Mouse (Mus musculus) G1E (cell line): ENCODE measurements around the gene Prtn3.

Experiments
- CTCF ChIP-seq: IDR thresholded peaks from 2 replicates; pipeline ENCODE4 v1.5.1; 2012; ENCODE audit warnings: low read depth, low read length, inconsistent platforms, mixed read lengths
- POLR2AphosphoS5 ChIP-seq: IDR thresholded peaks from 2 replicates; pipeline ENCODE4 v1.6.1; 2012; ENCODE audit warnings: low read depth, low read length, inconsistent platforms; ENCODE audit not compliant: insufficient replicate concordance
- TAL1 ChIP-seq: conservative IDR thresholded peaks from 2 replicates; pipeline ENCODE4 v1.6.1; 2012; ENCODE audit warnings: low read depth, low read length, inconsistent platforms, mixed read lengths

DNA sequence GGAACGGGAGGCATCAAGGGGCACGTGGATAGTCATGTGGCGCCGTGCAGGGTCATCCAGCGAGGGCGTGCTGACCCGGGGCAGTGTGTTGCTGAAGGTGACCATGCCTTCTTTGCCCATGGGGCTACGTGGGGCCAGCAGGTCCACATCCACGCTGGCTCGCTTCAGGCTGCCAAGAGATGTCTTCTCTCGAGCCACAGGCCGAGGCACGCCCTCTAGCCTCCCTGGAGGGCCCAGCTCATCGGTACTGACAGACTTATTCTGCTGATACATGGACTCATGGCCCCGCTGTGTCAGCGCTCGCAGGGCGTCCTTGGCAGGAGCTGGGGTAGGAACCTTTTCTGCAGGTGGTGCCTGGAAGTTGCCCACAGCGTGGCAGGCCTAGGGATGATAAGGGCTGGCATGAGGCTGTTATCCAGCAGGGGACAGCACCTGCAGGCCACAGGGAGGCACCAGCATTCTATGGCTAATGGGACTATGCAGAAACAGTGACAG is 8.4 kb upstream of the Prtn3 start:
- TF ChIP-seq TAL1, result no peak
- TF ChIP-seq CTCF, result no peak
- TF ChIP-seq POLR2AphosphoS5, result no peak
